Mouse (Mus musculus): ENCODE results near the gene Ebf3. TPM values are rescaled to one million over a fixed set of nuclear protein-coding genes. Genes with fewer than 3 reads are reported as not detected.

Gene Ebf3
- polyA plus RNA-seq, 1 experiment: 8.1 TPM

GRCm38 (mm10) chr7:137297594-137298381 is 16.5 kb downstream of the Ebf3 start:
- H3ac ChIP-seq (ENCODE audit: control insufficient read depth, insufficient read length, low read depth): no peak overlapping the region
- TF ChIP-seq USF1 (IDR thresholded peaks at IDR 0.05; ENCODE audit: low read depth) (no peak), MYOD1 (IDR thresholded peaks at IDR 0.05; ENCODE audit: control insufficient read depth, insufficient read length, low read depth) (no peak), MYOG (IDR thresholded peaks at IDR 0.05; ENCODE audit: control insufficient read depth, extremely low read depth, insufficient read length) (no peak), CTCF (IDR thresholded peaks at IDR 0.05; ENCODE audit: control insufficient read depth, insufficient read depth, insufficient read length) (no peak), CEBPB (IDR thresholded peaks at IDR 0.05; ENCODE audit: low read depth) (no peak), MAX (IDR thresholded peaks at IDR 0.05) (no peak), FOSL1 (IDR thresholded peaks at IDR 0.05; ENCODE audit: insufficient read depth, low read length, poor library complexity, severe bottlenecking) (no peak)
- peaks cover 67% of the 10 kb centered on the region for H3K79me2 ChIP-seq (ENCODE audit: control insufficient read depth, insufficient read depth)
- no peaks in the 10 kb centered on the region for H3K27me3 ChIP-seq (ENCODE audit: control insufficient read depth, insufficient read depth, insufficient read length)
- peaks cover 13% of the 10 kb centered on the region for H3K36me3 ChIP-seq (ENCODE audit: control insufficient read depth, insufficient read depth)
- peaks cover 16% of the 10 kb centered on the region for H3K79me3 ChIP-seq (ENCODE audit: low read depth)
- H3K4me3 ChIP-seq (ENCODE audit: insufficient read depth, poor library complexity, severe bottlenecking): no peak overlapping the region

- Histone ChIP-seq H3K79me2 (ENCODE audit: control insufficient read depth, insufficient read depth) (peaks cover 64% of the 10 kb centered on the region), H3K4me3 (ENCODE audit: insufficient read depth, poor library complexity, severe bottlenecking) (no peak overlapping the region), H3K79me3 (ENCODE audit: low read depth) (peaks cover 17% of the 10 kb centered on the region), H3K36me3 (ENCODE audit: control insufficient read depth, insufficient read depth) (peaks cover 13% of the 10 kb centered on the region), H3ac (ENCODE audit: control insufficient read depth, insufficient read length, low read depth) (no peak overlapping the region), H3K27me3 (ENCODE audit: control insufficient read depth, insufficient read depth, insufficient read length) (no peaks in the 10 kb centered on the region)
- TF ChIP-seq MYOD1 (IDR thresholded peaks at IDR 0.05; ENCODE audit: control insufficient read depth, insufficient read length, low read depth) (no peak), CEBPB (IDR thresholded peaks at IDR 0.05; ENCODE audit: low read depth) (no peak), USF1 (IDR thresholded peaks at IDR 0.05; ENCODE audit: low read depth) (no peak), FOSL1 (IDR thresholded peaks at IDR 0.05; ENCODE audit: insufficient read depth, low read length, poor library complexity, severe bottlenecking) (no peak), MYOG (IDR thresholded peaks at IDR 0.05; ENCODE audit: control insufficient read depth, extremely low read depth, insufficient read length) (no peak)
These were observed 17.1 kb downstream of the Ebf3 start for GRCm38 (mm10) chr7:137297131-137297530.

GRCm38 (mm10) chr7:137295612-137296011 is 18.6 kb downstream of the Ebf3 start:
- H3K79me3 ChIP-seq (ENCODE audit: low read depth): peaks cover 12% of the 10 kb centered on the region
- no peak overlapping the region for H3K4me3 ChIP-seq (ENCODE audit: insufficient read depth, poor library complexity, severe bottlenecking)
- no peaks in the 10 kb centered on the region for H3K27me3 ChIP-seq (ENCODE audit: control insufficient read depth, insufficient read depth, insufficient read length)
- H3K36me3 ChIP-seq (ENCODE audit: control insufficient read depth, insufficient read depth): peaks cover 7% of the 10 kb centered on the region
- H3ac ChIP-seq (ENCODE audit: control insufficient read depth, insufficient read length, low read depth): no peak overlapping the region
- peaks cover 52% of the 10 kb centered on the region for H3K79me2 ChIP-seq (ENCODE audit: control insufficient read depth, insufficient read depth)
- TF ChIP-seq CTCF (IDR thresholded peaks at IDR 0.05; ENCODE audit: control insufficient read depth, insufficient read depth, insufficient read length) (no peak), FOSL1 (IDR thresholded peaks at IDR 0.05; ENCODE audit: insufficient read depth, low read length, poor library complexity, severe bottlenecking) (no peak), MYOG (IDR thresholded peaks at IDR 0.05; ENCODE audit: control insufficient read depth, extremely low read depth, insufficient read length) (no peak), USF1 (IDR thresholded peaks at IDR 0.05; ENCODE audit: low read depth) (no peak), MAX (IDR thresholded peaks at IDR 0.05) (no peak), MYOD1 (IDR thresholded peaks at IDR 0.05; ENCODE audit: control insufficient read depth, insufficient read length, low read depth) (no peak), CEBPB (IDR thresholded peaks at IDR 0.05; ENCODE audit: low read depth) (no peak)

- TF ChIP-seq MYOD1 (IDR thresholded peaks at IDR 0.05; ENCODE audit: control insufficient read depth, insufficient read length, low read depth) (no peak), MAX (IDR thresholded peaks at IDR 0.05) (no peak), FOSL1 (IDR thresholded peaks at IDR 0.05; ENCODE audit: insufficient read depth, low read length, poor library complexity, severe bottlenecking) (no peak), USF1 (IDR thresholded peaks at IDR 0.05; ENCODE audit: low read depth) (no peak), MYOG (IDR thresholded peaks at IDR 0.05; ENCODE audit: control insufficient read depth, extremely low read depth, insufficient read length) (no peak), CEBPB (IDR thresholded peaks at IDR 0.05; ENCODE audit: low read depth) (no peak), CTCF (IDR thresholded peaks at IDR 0.05; ENCODE audit: control insufficient read depth, insufficient read depth, insufficient read length) (no peak)
- Histone ChIP-seq H3ac (ENCODE audit: control insufficient read depth, insufficient read length, low read depth) (no peak overlapping the region), H3K36me3 (ENCODE audit: control insufficient read depth, insufficient read depth) (peaks cover 4% of the 10 kb centered on the region), H3K27me3 (ENCODE audit: control insufficient read depth, insufficient read depth, insufficient read length) (no peaks in the 10 kb centered on the region), H3K79me2 (ENCODE audit: control insufficient read depth, insufficient read depth) (peaks cover 40% of the 10 kb centered on the region), H3K4me3 (ENCODE audit: insufficient read depth, poor library complexity, severe bottlenecking) (no peak overlapping the region), H3K79me3 (ENCODE audit: low read depth) (peaks cover 12% of the 10 kb centered on the region)
These were observed 19.8 kb downstream of the Ebf3 start for GRCm38 (mm10) chr7:137294446-137294845.

GRCm38 (mm10) chr7:137289290-137289957 is 24.8 kb downstream of the Ebf3 start:
- no peak overlapping the region for H3ac ChIP-seq (ENCODE audit: control insufficient read depth, insufficient read length, low read depth)
- no peak overlapping the region for H3K4me3 ChIP-seq (ENCODE audit: insufficient read depth, poor library complexity, severe bottlenecking)
- H3K79me3 ChIP-seq (ENCODE audit: low read depth): peaks cover 21% of the 10 kb centered on the region
- no peaks in the 10 kb centered on the region for H3K27me3 ChIP-seq (ENCODE audit: control insufficient read depth, insufficient read depth, insufficient read length)
- H3K36me3 ChIP-seq (ENCODE audit: control insufficient read depth, insufficient read depth): no peaks in the 10 kb centered on the region
- TF ChIP-seq CEBPB (IDR thresholded peaks at IDR 0.05; ENCODE audit: low read depth): no peak
- TF ChIP-seq FOSL1 (IDR thresholded peaks at IDR 0.05; ENCODE audit: insufficient read depth, low read length, poor library complexity, severe bottlenecking): no peak
- no peak for TF ChIP-seq CTCF (IDR thresholded peaks at IDR 0.05; ENCODE audit: control insufficient read depth, insufficient read depth, insufficient read length)
- TF ChIP-seq MAX (IDR thresholded peaks at IDR 0.05): no peak
- no peak for TF ChIP-seq MYOG (IDR thresholded peaks at IDR 0.05; ENCODE audit: control insufficient read depth, extremely low read depth, insufficient read length)
- no peak for TF ChIP-seq USF1 (IDR thresholded peaks at IDR 0.05; ENCODE audit: low read depth)
- TF ChIP-seq MYOD1 (IDR thresholded peaks at IDR 0.05; ENCODE audit: control insufficient read depth, insufficient read length, low read depth): no peak
- peaks cover 37% of the 10 kb centered on the region for H3K79me2 ChIP-seq (ENCODE audit: control insufficient read depth, insufficient read depth)

Measured in C2C12 (cell line).